Mouse (Mus musculus): Measurements from ENCODE around the gene Hrasls. TPM values are rescaled to one million over a fixed set of nuclear protein-coding genes. Genes with fewer than 3 reads are reported as not detected.

Hrasls gene
- polyA plus RNA-seq, 1 experiment from 2014 or later, result 0.60 TPM

DNA sequence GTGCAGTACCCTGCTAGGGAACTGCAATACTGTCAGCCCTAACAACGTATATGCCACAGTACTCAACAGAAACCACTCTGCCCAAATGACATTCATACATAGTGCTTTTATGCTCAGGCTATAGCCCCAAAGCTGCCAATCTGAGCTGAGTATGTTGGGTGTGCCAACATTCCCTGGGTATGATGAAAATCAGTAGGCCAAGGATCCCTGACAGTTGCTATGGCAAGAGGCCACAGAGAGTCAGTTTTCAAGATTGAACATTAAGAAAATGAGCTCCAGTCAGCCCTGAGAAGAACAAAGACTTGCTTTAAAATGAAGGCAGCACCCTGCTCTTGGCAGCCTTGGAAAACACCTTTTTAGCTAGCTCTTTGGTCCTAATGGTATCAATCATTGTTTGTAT is 14.3 kb upstream of the Hrasls start:
- Histone ChIP-seq H3K4me2 (ENCODE audit: low read depth, severe bottlenecking) (no peak overlapping the region), H3K4me3 (ENCODE audit: low read depth, low read length) (no peak overlapping the region), H3K4me1 (ENCODE audit: control insufficient read depth, insufficient read depth, low read length) (0 out of 2 replicates have a peak, but pooled peaks cover 2% of the 10 kb centered on the region), H3K36me3 (ENCODE audit: control insufficient read depth, insufficient read depth, low read length) (no peaks in the 10 kb centered on the region), H3K9ac (ENCODE audit: low read length) (no peak overlapping the region), H3K27ac (replicated peaks; ENCODE audit: low read depth, low read length) (no peak overlapping the region), H3K9me3 (ENCODE audit: control insufficient read depth, low read length) (no peaks in the 10 kb centered on the region), H3K27me3 (ENCODE audit: control insufficient read depth, insufficient read depth, low read length) (no peaks in the 10 kb centered on the region)
- no peak for ATAC-seq (ENCODE audit: insufficient number of reproducible peaks, low FRiP score, low TSS enrichment, low read depth)
- 75% methylated on average over 1 of the region's 1 CpGs for WGBS
- DNase-seq (ENCODE audit: low spot score), result no peak

DNA sequence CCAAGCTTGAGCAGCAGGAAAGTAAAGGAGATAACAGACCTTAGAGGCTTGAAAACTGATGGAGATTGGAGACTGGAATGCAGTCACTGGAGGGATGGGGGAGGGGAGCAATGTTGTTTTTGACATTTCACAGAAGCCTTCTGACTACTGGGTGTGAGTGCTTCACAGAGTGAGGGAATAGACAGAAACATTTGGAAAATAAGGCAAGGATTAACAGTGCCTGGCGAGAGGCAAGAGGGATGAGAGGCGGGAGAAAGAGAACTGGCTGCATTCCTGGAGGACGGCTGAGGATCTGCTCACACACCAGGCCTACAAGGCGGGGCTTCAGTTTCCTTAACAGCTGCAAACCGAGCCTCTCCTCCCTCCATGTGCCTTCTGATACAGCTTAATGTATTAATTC is 11.0 kb upstream of the Hrasls start:
- DNase-seq (ENCODE audit: low spot score) (peak; percentile 36), ATAC-seq (ENCODE audit: insufficient number of reproducible peaks, low FRiP score, low TSS enrichment, low read depth) (no peak)
- no peaks in the 10 kb centered on the region for H3K27me3 ChIP-seq (ENCODE audit: control insufficient read depth, insufficient read depth, low read length)
- 4% methylated on average over 5 of the region's 5 CpGs for WGBS
- no peaks in the 10 kb centered on the region for H3K9me3 ChIP-seq (ENCODE audit: control insufficient read depth, low read length)
- no peak overlapping the region for H3K4me2 ChIP-seq (ENCODE audit: low read depth, severe bottlenecking)
- no peak overlapping the region for H3K4me3 ChIP-seq (ENCODE audit: low read depth, low read length)
- 0 out of 2 replicates have a peak, but pooled peaks cover 2% of the 10 kb centered on the region for H3K4me1 ChIP-seq (ENCODE audit: control insufficient read depth, insufficient read depth, low read length)
- no peak overlapping the region for H3K9ac ChIP-seq (ENCODE audit: low read length)
- no peak overlapping the region for H3K27ac ChIP-seq (replicated peaks; ENCODE audit: low read depth, low read length)
- H3K36me3 ChIP-seq (ENCODE audit: control insufficient read depth, insufficient read depth, low read length), result no peaks in the 10 kb centered on the region

DNA sequence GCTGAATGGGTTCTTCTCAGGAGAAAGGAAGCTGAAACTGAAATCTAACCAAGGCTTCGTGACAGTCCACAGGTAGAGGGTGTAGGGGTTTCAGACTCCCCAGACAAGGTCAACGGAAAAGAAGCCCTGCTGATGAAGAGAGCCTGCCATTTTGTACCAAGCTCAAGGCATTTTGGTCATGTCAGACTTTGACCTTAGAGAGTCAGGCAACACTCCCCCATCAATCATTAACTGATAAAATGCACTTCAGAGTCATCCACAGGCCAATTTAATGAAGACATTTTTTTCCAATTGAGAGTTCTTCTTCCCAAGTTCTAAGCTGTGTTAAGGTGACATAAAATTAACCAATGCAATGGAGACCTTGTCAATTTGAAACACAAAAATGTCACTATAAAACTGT is 8.3 kb upstream of the Hrasls start:
- DNase-seq (ENCODE audit: low spot score), result no peak
- Histone ChIP-seq H3K27me3 (ENCODE audit: control insufficient read depth, insufficient read depth, low read length) (no peaks in the 10 kb centered on the region), H3K4me1 (ENCODE audit: control insufficient read depth, insufficient read depth, low read length) (0 out of 2 replicates have a peak, but pooled peaks cover 2% of the 10 kb centered on the region), H3K9me3 (ENCODE audit: control insufficient read depth, low read length) (no peaks in the 10 kb centered on the region), H3K4me3 (ENCODE audit: low read depth, low read length) (no peak overlapping the region), H3K27ac (replicated peaks; ENCODE audit: low read depth, low read length) (no peak overlapping the region), H3K4me2 (ENCODE audit: low read depth, severe bottlenecking) (no peak overlapping the region), H3K36me3 (ENCODE audit: control insufficient read depth, insufficient read depth, low read length) (no peaks in the 10 kb centered on the region), H3K9ac (ENCODE audit: low read length) (no peak overlapping the region)
- WGBS, result 88% methylated on average over 2 of the region's 2 CpGs
- ATAC-seq (ENCODE audit: insufficient number of reproducible peaks, low FRiP score, low TSS enrichment, low read depth), result no peak

DNA sequence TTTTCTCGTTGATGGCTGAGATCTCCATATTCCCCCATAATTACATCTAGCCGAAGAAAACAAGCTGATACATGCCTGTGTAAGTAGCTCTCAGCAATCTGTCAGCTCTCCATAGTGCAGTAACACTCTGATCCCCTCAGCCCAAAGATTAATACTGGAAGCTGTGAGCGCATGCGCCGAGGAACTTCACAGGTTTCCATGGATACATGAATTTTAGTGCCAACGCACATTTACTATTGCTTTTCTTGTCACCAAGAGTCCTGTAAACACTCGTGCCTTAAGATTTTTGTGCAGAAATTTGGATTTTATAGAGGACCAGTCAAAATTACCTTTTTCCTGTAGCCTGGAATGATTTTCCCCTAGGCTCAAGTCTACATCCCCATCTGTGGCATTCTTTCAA is 4.6 kb upstream of the Hrasls start:
- no peak for DNase-seq (ENCODE audit: low spot score)
- H3K9me3 ChIP-seq (ENCODE audit: control insufficient read depth, low read length), result no peaks in the 10 kb centered on the region
- 59% methylated on average over 7 of the region's 7 CpGs for WGBS
- H3K9ac ChIP-seq (ENCODE audit: low read length), result no peak overlapping the region
- no peak overlapping the region for H3K4me3 ChIP-seq (ENCODE audit: low read depth, low read length)
- H3K4me1 ChIP-seq (ENCODE audit: control insufficient read depth, insufficient read depth, low read length), result 0 out of 2 replicates have a peak, but pooled peaks cover 2% of the 10 kb centered on the region
- ATAC-seq (ENCODE audit: insufficient number of reproducible peaks, low FRiP score, low TSS enrichment, low read depth), result no peak
- peaks cover 6% of the 10 kb centered on the region; the same call in 1 of the 2 replicates for H3K27me3 ChIP-seq (ENCODE audit: control insufficient read depth, insufficient read depth, low read length)
- no peaks in the 10 kb centered on the region for H3K36me3 ChIP-seq (ENCODE audit: control insufficient read depth, insufficient read depth, low read length)
- no peak overlapping the region for H3K27ac ChIP-seq (replicated peaks; ENCODE audit: low read depth, low read length)
- no peak overlapping the region for H3K4me2 ChIP-seq (ENCODE audit: low read depth, severe bottlenecking)

GRCm38 (mm10) chr16:29205581-29205980 is 3.9 kb upstream of the Hrasls start:
- Histone ChIP-seq H3K36me3 (ENCODE audit: control insufficient read depth, insufficient read depth, low read length) (no peaks in the 10 kb centered on the region), H3K9me3 (ENCODE audit: control insufficient read depth, low read length) (no peaks in the 10 kb centered on the region), H3K27me3 (ENCODE audit: control insufficient read depth, insufficient read depth, low read length) (peaks cover 7% of the 10 kb centered on the region; the same call in 1 of the 2 replicates), H3K27ac (replicated peaks; ENCODE audit: low read depth, low read length) (no peak overlapping the region), H3K4me2 (ENCODE audit: low read depth, severe bottlenecking) (no peak overlapping the region), H3K4me3 (ENCODE audit: low read depth, low read length) (no peak overlapping the region), H3K4me1 (ENCODE audit: control insufficient read depth, insufficient read depth, low read length) (0 out of 2 replicates have a peak, but pooled peaks cover 2% of the 10 kb centered on the region), H3K9ac (ENCODE audit: low read length) (no peak overlapping the region)
- ATAC-seq (ENCODE audit: insufficient number of reproducible peaks, low FRiP score, low TSS enrichment, low read depth) (no peak), DNase-seq (ENCODE audit: low spot score) (no peak)
- WGBS, result 38% methylated on average over 2 of the region's 2 CpGs

DNA sequence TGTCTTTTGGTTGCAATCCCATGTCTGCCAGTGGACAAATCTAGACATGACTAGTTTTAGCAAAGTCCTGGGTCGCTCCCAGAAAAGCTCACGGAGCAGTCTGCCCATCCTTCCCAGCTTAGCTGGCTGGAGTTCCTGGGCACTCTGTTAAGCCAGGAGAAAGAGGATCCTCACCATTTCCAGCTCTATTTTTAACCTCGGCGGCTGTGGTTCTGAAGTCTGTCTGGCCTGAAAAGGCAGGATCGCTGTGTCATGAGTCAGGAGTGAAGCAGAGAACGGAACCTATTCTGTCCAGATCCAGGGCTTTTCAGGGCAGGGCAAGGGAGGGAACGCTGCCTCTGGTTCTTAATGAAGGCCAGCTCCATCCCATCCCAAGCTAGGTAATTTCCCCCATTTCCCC is 654 bp upstream of the Hrasls start:
- 72% methylated on average over 7 of the region's 7 CpGs for WGBS
- no peak for DNase-seq (ENCODE audit: low spot score)
- Histone ChIP-seq H3K36me3 (ENCODE audit: control insufficient read depth, insufficient read depth, low read length) (no peaks in the 10 kb centered on the region), H3K9me3 (ENCODE audit: control insufficient read depth, low read length) (no peaks in the 10 kb centered on the region), H3K4me1 (ENCODE audit: control insufficient read depth, insufficient read depth, low read length) (0 out of 2 replicates have a peak, but pooled peaks cover 2% of the 10 kb centered on the region), H3K27me3 (ENCODE audit: control insufficient read depth, insufficient read depth, low read length) (peaks cover 11% of the 10 kb centered on the region; the same call in 1 of the 2 replicates), H3K27ac (replicated peaks; ENCODE audit: low read depth, low read length) (no peak overlapping the region), H3K4me2 (ENCODE audit: low read depth, severe bottlenecking) (no peak overlapping the region), H3K9ac (ENCODE audit: low read length) (no peak overlapping the region), H3K4me3 (ENCODE audit: low read depth, low read length) (no peak overlapping the region)
- no peak for ATAC-seq (ENCODE audit: insufficient number of reproducible peaks, low FRiP score, low TSS enrichment, low read depth)

DNA sequence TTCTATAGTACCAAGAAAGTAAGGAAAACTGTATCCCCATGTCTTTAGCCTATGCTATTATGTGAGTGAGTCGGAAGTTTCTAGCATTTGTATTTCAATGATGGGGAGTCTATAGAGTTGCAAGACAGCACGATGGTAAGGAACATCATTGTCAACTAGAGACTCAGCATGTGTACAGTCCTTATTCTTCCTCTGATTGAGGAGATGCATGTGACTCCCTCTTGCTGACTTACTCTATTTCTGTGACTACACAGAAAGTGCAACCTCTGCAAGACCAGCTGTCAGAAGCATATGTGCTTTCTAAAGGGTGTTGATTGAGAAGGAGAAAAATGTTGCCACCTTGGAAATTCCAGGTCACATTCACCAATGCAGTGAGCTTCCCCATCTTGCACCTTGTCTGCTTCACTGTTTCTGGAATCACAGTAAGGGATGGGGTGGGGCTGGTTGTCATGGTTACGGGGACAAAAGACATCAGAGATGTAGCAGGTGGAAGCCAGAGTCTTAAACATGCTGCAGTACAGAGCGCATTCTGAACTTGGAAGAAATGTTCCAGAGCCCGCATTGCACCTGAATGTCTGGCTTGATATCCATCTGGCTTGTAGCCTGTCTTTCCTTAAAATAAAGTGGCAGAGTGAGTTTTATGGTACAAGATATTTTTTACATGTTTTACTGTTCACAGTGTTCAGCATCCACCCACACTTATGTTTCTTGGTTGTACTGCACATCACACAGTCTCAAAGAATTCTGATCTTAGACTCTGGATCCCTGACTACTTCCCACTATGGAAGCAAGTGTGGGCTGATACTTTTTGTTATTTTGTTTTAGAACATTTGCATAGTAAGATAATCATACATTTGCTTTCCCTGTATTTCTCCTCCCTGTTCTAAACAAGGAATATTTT is 7.2 kb downstream of the Hrasls start:
- Histone ChIP-seq H3K27me3 (ENCODE audit: control insufficient read depth, insufficient read depth, low read length) (no peaks in the 10 kb centered on the region), H3K4me3 (ENCODE audit: low read depth, low read length) (no peak overlapping the region), H3K9ac (ENCODE audit: low read length) (no peak overlapping the region), H3K27ac (replicated peaks; ENCODE audit: low read depth, low read length) (no peak overlapping the region), H3K4me2 (ENCODE audit: low read depth, severe bottlenecking) (no peak overlapping the region), H3K4me1 (ENCODE audit: control insufficient read depth, insufficient read depth, low read length) (no peaks in the 10 kb centered on the region), H3K9me3 (ENCODE audit: control insufficient read depth, low read length) (no peaks in the 10 kb centered on the region), H3K36me3 (ENCODE audit: control insufficient read depth, insufficient read depth, low read length) (no peaks in the 10 kb centered on the region)
- WGBS, result 85% methylated on average over 5 of the region's 5 CpGs
- DNase-seq (ENCODE audit: low spot score), result no peak
- no peak for ATAC-seq (ENCODE audit: insufficient number of reproducible peaks, low FRiP score, low TSS enrichment, low read depth)

GRCm38 (mm10) chr16:29235951-29236350 is 26.5 kb downstream of the Hrasls start:
- Histone ChIP-seq H3K27ac (replicated peaks; ENCODE audit: low read depth, low read length) (no peak overlapping the region), H3K36me3 (ENCODE audit: control insufficient read depth, insufficient read depth, low read length) (no peaks in the 10 kb centered on the region), H3K4me1 (ENCODE audit: control insufficient read depth, insufficient read depth, low read length) (no peaks in the 10 kb centered on the region), H3K9me3 (ENCODE audit: control insufficient read depth, low read length) (no peaks in the 10 kb centered on the region), H3K4me2 (ENCODE audit: low read depth, severe bottlenecking) (no peak overlapping the region), H3K27me3 (ENCODE audit: control insufficient read depth, insufficient read depth, low read length) (no peaks in the 10 kb centered on the region), H3K9ac (ENCODE audit: low read length) (no peak overlapping the region), H3K4me3 (ENCODE audit: low read depth, low read length) (no peak overlapping the region)
- 81% methylated on average over 5 of the region's 5 CpGs for WGBS
- ATAC-seq (ENCODE audit: insufficient number of reproducible peaks, low FRiP score, low TSS enrichment, low read depth) (no peak), DNase-seq (ENCODE audit: low spot score) (no peak)

Data from limb, embryonic 11.5 days (tissue).